Mouse (Mus musculus) MEL (cell line): Measurements from ENCODE around the gene Gnai1.

ENCODE experiments used
- CHD1 ChIP-seq: IDR thresholded peaks from 2 replicates; pipeline ENCODE4 v1.6.1; 2012; ENCODE audit warnings: low read depth, mild to moderate bottlenecking, inconsistent platforms, low read length, improper control_type of control experiment
- NELFE ChIP-seq: IDR thresholded peaks from 2 replicates; pipeline ENCODE4 v1.6.1; 2011; ENCODE audit warnings: low read depth, low read length, improper control_type of control experiment
- POLR2A ChIP-seq, 2 experiments: IDR thresholded peaks; 2 replicates each; pipeline ENCODE4 v1.6.1; 2011 to 2012; ENCODE audit warnings: low read length in 2 of 2, mild to moderate bottlenecking in 2 of 2, control low read depth in 1 of 2, improper control_type of control experiment in 1 of 2, low read depth in 1 of 2, moderate library complexity in 1 of 2; ENCODE audit not compliant: control insufficient read depth in 1 of 2, insufficient read depth in 1 of 2, poor library complexity in 1 of 2

- TF ChIP-seq CHD1 (no peak), NELFE (no peak), POLR2A (IDR thresholded peaks at IDR 0.05; ENCODE audit: control insufficient read depth in 1 of 2, insufficient read depth in 1 of 2, low read depth in 1 of 2, low read length in 2 of 2, poor library complexity in 1 of 2) (no peak)
Observed at GRCm38 (mm10) chr5:18332256-18332655, 27.9 kb downstream of the Gnai1 start.
